Comparison of ENCODE assay signal across 8 mouse cellular contexts in the genomic region with DNA sequence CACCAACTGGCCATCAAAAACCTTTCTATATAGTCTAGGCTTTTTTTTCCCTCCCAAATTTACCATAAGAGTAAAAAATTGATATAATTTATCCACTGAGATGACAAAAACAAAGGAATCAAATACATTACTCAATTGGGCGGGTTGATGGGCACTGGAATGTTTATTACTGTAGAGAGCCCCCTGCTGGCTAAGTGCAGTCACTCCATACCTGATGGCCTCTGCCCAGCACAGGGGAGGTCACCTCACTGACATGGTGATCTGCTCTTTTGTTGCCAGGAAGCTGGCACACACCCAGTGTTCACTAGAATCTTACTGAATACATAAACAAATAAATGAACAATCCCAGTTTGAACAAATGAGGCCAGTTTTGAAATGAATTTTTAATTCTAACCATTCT. TPM values are rescaled to one million over a fixed set of nuclear protein-coding genes. Genes with fewer than 3 reads are reported as not detected.
DNase-seq lines count a peak whose midpoint lies in the region; ATAC-seq and TF ChIP-seq lines count a peak whose summit lies in the region.
"Had no signal": no experiment of that assay in that cellular context is flagged by ENCODE, and none has a peak within 500 bp of the region (broad histone marks: within the 10 kb centered on the region; RNA-seq: fewer than 3 reads in every experiment).

No protein-coding gene starts in this region.

- no peaks in the 10 kb centered on the region for H3K36me3 ChIP-seq in neural tube, embryonic 11.5 days (ENCODE audit: control insufficient read depth, insufficient read depth, low read length)
- H3K36me3 ChIP-seq in neural tube, embryonic 15.5 days, result no peaks in the 10 kb centered on the region
- H3K36me3 ChIP-seq in kidney, postnatal 0 days (ENCODE audit: insufficient read depth, low read length), result no peaks in the 10 kb centered on the region
- H3K36me3 ChIP-seq: hindbrain, embryonic 15.5 days had no signal

- peak; percentile 23 for DNase-seq in neural tube, embryonic 11.5 days (ENCODE audit: low spot score)
- DNase-seq in ZHBTc4 (ENCODE audit: low read depth, low spot score), result peak; percentile 48
- DNase-seq in kidney, postnatal 0 days (ENCODE audit: low spot score), result peak; percentile 68
- no peak for DNase-seq in right cerebral cortex, adult 18-20 months

- H3K9ac ChIP-seq in neural tube, embryonic 11.5 days (ENCODE audit: low read length), result no peak overlapping the region
- H3K9ac ChIP-seq in neural tube, embryonic 15.5 days (replicated peaks), result no peak overlapping the region
- no peak overlapping the region for H3K9ac ChIP-seq in kidney, postnatal 0 days (ENCODE audit: low read depth, low read length)
- H3K9ac ChIP-seq: hindbrain, embryonic 15.5 days had no signal

- ATAC-seq in neural tube, embryonic 11.5 days (ENCODE audit: insufficient read depth, low FRiP score, low TSS enrichment), result no peak
- no peak for ATAC-seq in neural tube, embryonic 15.5 days (ENCODE audit: low FRiP score)
- peak; percentile 82 for ATAC-seq in common myeloid progenitor, adult 5-6 weeks (replicated peaks; ENCODE audit: low read depth, poor library complexity, severe bottlenecking)
- no peak for ATAC-seq in kidney, postnatal 0 days (replicated peaks; ENCODE audit: low FRiP score, low read depth)
- ATAC-seq in megakaryocyte-erythroid progenitor cell, adult 5-6 weeks (replicated peaks; ENCODE audit: low FRiP score, low TSS enrichment, poor library complexity, severe bottlenecking), result peak; percentile 84

- H3K4me2 ChIP-seq in neural tube, embryonic 11.5 days (ENCODE audit: low read depth), result no peak overlapping the region
- H3K4me2 ChIP-seq in neural tube, embryonic 15.5 days, result no peak overlapping the region
- no peak overlapping the region for H3K4me2 ChIP-seq in kidney, postnatal 0 days (ENCODE audit: low read length)
- H3K4me2 ChIP-seq: hindbrain, embryonic 15.5 days had no signal

- no peaks in the 10 kb centered on the region for H3K9me3 ChIP-seq in neural tube, embryonic 11.5 days (ENCODE audit: control insufficient read depth, low read length)
- H3K9me3 ChIP-seq in neural tube, embryonic 15.5 days (replicated peaks), result no peaks in the 10 kb centered on the region
- H3K9me3 ChIP-seq in kidney, postnatal 0 days (replicated peaks; ENCODE audit: low read length), result no peaks in the 10 kb centered on the region
- H3K9me3 ChIP-seq: hindbrain, embryonic 15.5 days had no signal

- H3K4me3 ChIP-seq in neural tube, embryonic 11.5 days (ENCODE audit: low read depth, low read length), result no peak overlapping the region
- H3K4me3 ChIP-seq in neural tube, embryonic 15.5 days (replicated peaks), result no peak overlapping the region
- H3K4me3 ChIP-seq in kidney, postnatal 0 days (replicated peaks; ENCODE audit: low read depth, low read length), result no peak overlapping the region
- H3K4me3 ChIP-seq: hindbrain, embryonic 15.5 days had no signal

- no peaks in the 10 kb centered on the region for H3K4me1 ChIP-seq in neural tube, embryonic 11.5 days (ENCODE audit: control insufficient read depth, insufficient read depth, low read length)
- peaks cover 5% of the 10 kb centered on the region for H3K4me1 ChIP-seq in neural tube, embryonic 15.5 days
- no peaks in the 10 kb centered on the region for H3K4me1 ChIP-seq in kidney, postnatal 0 days (replicated peaks; ENCODE audit: insufficient read depth, low read length)

- no peaks in the 10 kb centered on the region for H3K27me3 ChIP-seq in neural tube, embryonic 11.5 days (ENCODE audit: control insufficient read depth, insufficient read depth, low read length)
- H3K27me3 ChIP-seq in neural tube, embryonic 15.5 days (replicated peaks), result no peaks in the 10 kb centered on the region
- no peaks in the 10 kb centered on the region for H3K27me3 ChIP-seq in kidney, postnatal 0 days (ENCODE audit: insufficient read depth, low read length)
- H3K27me3 ChIP-seq: hindbrain, embryonic 15.5 days had no signal

- H3K27ac ChIP-seq in neural tube, embryonic 11.5 days (ENCODE audit: low read depth, low read length), result no peak overlapping the region
- no peak overlapping the region for H3K27ac ChIP-seq in neural tube, embryonic 15.5 days (replicated peaks)
- no peak overlapping the region for H3K27ac ChIP-seq in kidney, postnatal 0 days
- H3K27ac ChIP-seq: hindbrain, embryonic 15.5 days had no signal

- TF ChIP-seq CTCF in kidney, postnatal 0 days (IDR thresholded peaks at IDR 0.05; ENCODE audit: low read depth), result peak; percentile 74

- whole genome bisulfite sequencing in neural tube, embryonic 11.5 days, result 37% methylated on average over 1 of the region's 1 CpGs
- 41% methylated on average over 1 of the region's 1 CpGs for WGBS in neural tube, embryonic 15.5 days
- WGBS in kidney, postnatal 0 days, result 22% methylated on average over 1 of the region's 1 CpGs

RNA-seq across cellular contexts. Expression of a gene that starts 40.9 kb away (rescaled TPM):
- polyA plus RNA-seq in neural tube, embryonic 11.5 days (2014; fragmentation: Nextera tagmentation; extraction: Ambion mirVana), result 5.0 and 6.4 TPM in 2 replicates
- polyA plus RNA-seq in neural tube, embryonic 15.5 days (2015; fragmentation: Nextera tagmentation; extraction: Ambion mirVana), result 14.3 and 15.6 TPM in 2 replicates
- 3.9 and 6.2 TPM in 2 replicates for total RNA-seq in common myeloid progenitor, adult 5-6 weeks (2017)
- 9.4 and 9.8 TPM in 2 replicates for polyA plus RNA-seq in kidney, postnatal 0 days (2015; fragmentation: Nextera tagmentation; extraction: Ambion mirVana)
- total RNA-seq in megakaryocyte-erythroid progenitor cell, adult 5-6 weeks (2014; fragmentation: Nextera tagmentation), result 4.7 and 8.0 TPM in 2 replicates
- total RNA-seq in megakaryocyte-erythroid progenitor cell, adult 5-6 weeks (2017), result 4.5 and 7.8 TPM in 2 replicates

Comparison
In these comparisons a context has a peak if more than half of its experiments do, and no peak if none do; other contexts are left out.
1. ATAC-seq: peak in common myeloid progenitor, adult 5-6 weeks (single experiment) and megakaryocyte-erythroid progenitor cell, adult 5-6 weeks (single experiment); none in neural tube, embryonic 11.5 days (single experiment), neural tube, embryonic 15.5 days (single experiment) and kidney, postnatal 0 days (single experiment).